Mouse (Mus musculus): Measurements from ENCODE around the gene Sympk. TPM values are rescaled to one million over a fixed set of nuclear protein-coding genes. Genes with fewer than 3 reads are reported as not detected.

Sympk gene
- total and polyA plus RNA-seq, 3 experiments = 43.7 to 141 (median 111) TPM

DNA sequence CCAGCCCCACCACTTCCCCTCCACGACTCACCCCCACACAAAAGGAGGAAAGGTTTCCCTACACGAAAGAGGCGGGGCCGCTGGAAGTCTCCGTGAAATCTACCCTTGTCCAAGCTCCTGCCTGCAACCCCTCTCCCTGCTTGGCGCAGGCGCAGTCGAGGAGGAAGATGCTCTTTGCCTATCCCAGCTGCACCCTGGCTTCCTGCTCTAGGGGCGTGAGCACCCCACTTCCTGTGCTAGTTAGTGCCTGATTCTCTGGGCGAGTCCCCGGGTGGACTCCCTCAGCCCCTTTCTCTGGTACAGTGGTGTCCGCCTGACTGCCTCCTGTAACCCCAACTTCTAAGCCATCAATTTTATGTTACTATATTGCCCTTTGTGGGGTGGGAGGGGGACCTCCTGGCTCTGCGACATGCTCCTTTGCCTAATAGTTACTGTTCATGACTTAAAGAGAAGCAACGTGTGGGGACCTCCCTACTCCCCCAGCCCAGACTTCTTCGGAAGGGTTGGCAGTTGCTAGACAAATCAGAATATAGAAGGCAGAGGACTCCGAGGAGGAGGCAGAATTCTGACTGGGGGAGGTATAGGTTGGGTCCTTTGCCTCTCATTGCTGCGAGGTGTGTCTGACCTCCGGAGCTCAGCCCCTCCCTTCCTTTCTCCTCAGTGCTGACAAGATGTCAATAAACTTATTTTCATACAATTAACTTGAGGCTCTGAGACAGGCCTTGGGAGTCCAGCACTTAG is 22.9 kb upstream of the Sympk start (continued):
- TF ChIP-seq HCFC1 (IDR thresholded peaks at IDR 0.05; ENCODE audit: low read depth, low read length) = peak; percentile 61
- no peak for TF ChIP-seq MYC (IDR thresholded peaks at IDR 0.05; ENCODE audit: low read depth, low read length)
- TF ChIP-seq RCOR1 (conservative IDR thresholded peaks at IDR 0.05; ENCODE audit: low read depth, low read length) = no peak
- peak; percentile 78 for TF ChIP-seq ELF1 (IDR thresholded peaks at IDR 0.05; ENCODE audit: low read depth, low read length)
- TF ChIP-seq POLR2A (IDR thresholded peaks at IDR 0.05; ENCODE audit: low read depth, low read length) = peak; percentile 46; the same call in 1 of the 2 replicates
- TF ChIP-seq NELFE (IDR thresholded peaks at IDR 0.05; ENCODE audit: low read depth, low read length) = peak; percentile 13; the same call in 1 of the 2 replicates
- no peak for TF ChIP-seq MAX (IDR thresholded peaks at IDR 0.05; ENCODE audit: low read length)
- TF ChIP-seq RAD21 (IDR thresholded peaks at IDR 0.05; ENCODE audit: low read depth, low read length) = no peak
- TF ChIP-seq JUN (IDR thresholded peaks at IDR 0.05; ENCODE audit: insufficient read depth, low read depth, low read length) = no peak
- no peak for TF ChIP-seq SMC3 (IDR thresholded peaks at IDR 0.05; ENCODE audit: low read depth, low read length)
- 0 out of 2 replicates have a peak, but pooled peaks have one; percentile 9 for TF ChIP-seq ZMIZ1 (IDR thresholded peaks at IDR 0.05; ENCODE audit: low read depth, low read length)

DNA sequence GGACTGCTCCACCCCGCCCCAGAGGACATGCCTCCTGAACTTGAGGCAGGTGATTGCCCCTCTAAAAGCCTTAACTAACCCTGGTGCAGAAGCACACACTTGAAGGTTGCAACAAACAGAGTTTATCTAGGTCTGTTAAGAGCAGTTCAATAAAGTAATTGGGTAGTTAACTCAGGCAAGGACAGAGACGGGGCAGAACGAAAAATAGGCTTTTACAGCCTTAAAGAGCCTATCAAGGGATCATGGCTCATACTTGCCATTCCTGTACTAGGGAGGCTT is 22.4 kb upstream of the Sympk start:
- H3K36me3 ChIP-seq (replicated peaks in 1 of 2; ENCODE audit: control insufficient read depth in 1 of 2, insufficient read depth in 1 of 2, low read length in 1 of 2) = peaks cover 8 to 36% of the 10 kb centered on the region in 2 experiments
- H3K27me3 ChIP-seq (replicated peaks) = no peaks in the 10 kb centered on the region
- in situ Hi-C loops (cut with MboI; ENCODE audit: low pct_ligation_motif_present, low pct_unique_long_range_greater_than_20kb, low sequenced_read_pairs) (no loop called here), dilution Hi-C loops (cut with MboI; ENCODE audit: extremely low pct_ligation_motif_present, extremely low pct_unique_long_range_greater_than_20kb, low sequenced_read_pairs) (no loop called here)
- TF ChIP-seq POLR2A (IDR thresholded peaks at IDR 0.05; ENCODE audit: low read depth, low read length) = no peak
- TF ChIP-seq CHD1 (IDR thresholded peaks at IDR 0.05; ENCODE audit: low read depth, low read length) = 0 out of 2 replicates have a peak, but pooled peaks have one; percentile 56
- peak overlapping the region; percentile 73 for H3K9ac ChIP-seq (ENCODE audit: insufficient read depth, low read depth)
- H3K27ac ChIP-seq (ENCODE audit: insufficient read depth, low read depth) = no peak overlapping the region
- peaks cover 4% of the 10 kb centered on the region for H3K9me3 ChIP-seq (replicated peaks; ENCODE audit: low read length)
- no peak for DNase-seq (ENCODE audit: extremely low read depth)
- no peaks in the 10 kb centered on the region for H3K79me2 ChIP-seq (replicated peaks; ENCODE audit: control insufficient read depth, extremely low read depth, insufficient read depth, poor library complexity, severe bottlenecking)
- H3K4me2 ChIP-seq (ENCODE audit: insufficient read depth, low read depth, poor library complexity, severe bottlenecking) = peak overlapping the region; percentile 64
- peaks cover 9 to 54% of the 10 kb centered on the region in 2 experiments; a peak in 2 of 4 replicates for H3K4me1 ChIP-seq (ENCODE audit: control insufficient read depth in 1 of 2, insufficient read depth in 2 of 2)
- H3K4me3 ChIP-seq (replicated peaks in 1 of 3; ENCODE audit: low read depth in 2 of 3, low read length in 2 of 3, poor library complexity in 1 of 3) = peak overlapping the region in 2 of 3 experiments; percentile 49 to 62

DNA sequence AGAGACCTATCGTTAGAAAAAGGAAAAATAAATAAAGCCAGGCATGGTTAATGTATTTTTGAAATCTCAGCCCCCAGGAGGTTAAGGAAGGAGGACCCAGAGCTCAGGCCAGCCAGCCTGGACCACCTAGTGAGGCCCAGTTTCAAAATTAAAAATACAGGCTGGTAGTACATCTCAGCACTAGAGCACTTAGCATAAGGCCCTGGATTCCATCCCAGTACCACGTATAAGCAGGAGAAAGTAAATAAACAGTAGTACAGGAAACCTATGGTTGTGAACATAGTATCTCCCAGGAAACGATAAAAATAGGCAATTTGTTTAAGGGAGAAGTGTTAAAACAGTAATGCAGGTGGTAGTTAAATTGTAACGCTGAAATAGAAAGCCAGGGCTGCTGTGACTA is 22.1 kb upstream of the Sympk start:
- Histone ChIP-seq H3K4me1 (ENCODE audit: control insufficient read depth in 1 of 2, insufficient read depth in 2 of 2) (peaks cover 9 to 57% of the 10 kb centered on the region in 2 experiments; a peak in 2 of 4 replicates), H3K79me2 (replicated peaks; ENCODE audit: control insufficient read depth, extremely low read depth, insufficient read depth, poor library complexity, severe bottlenecking) (no peaks in the 10 kb centered on the region), H3K27me3 (replicated peaks) (no peaks in the 10 kb centered on the region), H3K4me3 (replicated peaks in 1 of 3; ENCODE audit: low read depth in 2 of 3, low read length in 2 of 3, poor library complexity in 1 of 3) (peak overlapping the region in 2 of 3 experiments; percentile 49 to 62), H3K4me2 (ENCODE audit: insufficient read depth, low read depth, poor library complexity, severe bottlenecking) (peak overlapping the region; percentile 64), H3K9me3 (replicated peaks; ENCODE audit: low read length) (peaks cover 4% of the 10 kb centered on the region), H3K9ac (ENCODE audit: insufficient read depth, low read depth) (peak overlapping the region; percentile 73), H3K36me3 (replicated peaks in 1 of 2; ENCODE audit: control insufficient read depth in 1 of 2, insufficient read depth in 1 of 2, low read length in 1 of 2) (peaks cover 8 to 38% of the 10 kb centered on the region in 2 experiments), H3K27ac (ENCODE audit: insufficient read depth, low read depth) (no peak overlapping the region)
- DNase-seq (ENCODE audit: extremely low read depth) = no peak
- TF ChIP-seq EP300 (IDR thresholded peaks at IDR 0.05; ENCODE audit: low read length) = no peak
- no peak for TF ChIP-seq IRF4 (IDR thresholded peaks at IDR 0.05; ENCODE audit: low read depth, low read length)
- TF ChIP-seq USF1 (IDR thresholded peaks at IDR 0.05; ENCODE audit: low read depth, low read length) = no peak
- TF ChIP-seq RCOR1 (conservative IDR thresholded peaks at IDR 0.05; ENCODE audit: low read depth, low read length) = no peak
- TF ChIP-seq POLR2A (IDR thresholded peaks at IDR 0.05; ENCODE audit: low read depth, low read length) = no peak
- no peak for TF ChIP-seq TBP (conservative IDR thresholded peaks at IDR 0.05; ENCODE audit: low read depth, low read length)
- no peak for TF ChIP-seq CHD2 (IDR thresholded peaks at IDR 0.05; ENCODE audit: low read length)
- TF ChIP-seq MEF2A (IDR thresholded peaks at IDR 0.05; ENCODE audit: borderline replicate concordance, low read depth, low read length) = no peak
- TF ChIP-seq SIN3A (IDR thresholded peaks at IDR 0.05; ENCODE audit: low read length) = no peak
- no peak for TF ChIP-seq MAFK (IDR thresholded peaks at IDR 0.05; ENCODE audit: insufficient replicate concordance, low read length)
- no peak for TF ChIP-seq TCF12 (IDR thresholded peaks at IDR 0.05; ENCODE audit: low read depth, low read length)
- no peak for TF ChIP-seq ZKSCAN1 (IDR thresholded peaks at IDR 0.05; ENCODE audit: borderline replicate concordance, low read depth, low read length)
- no peak for TF ChIP-seq ZC3H11A (IDR thresholded peaks at IDR 0.05; ENCODE audit: low read depth, low read length)
- no peak for TF ChIP-seq UBTF (IDR thresholded peaks at IDR 0.05; ENCODE audit: low read depth, low read length)
- no peak for TF ChIP-seq ETS1 (conservative IDR thresholded peaks at IDR 0.05; ENCODE audit: low read depth, low read length)
- TF ChIP-seq MAX (IDR thresholded peaks at IDR 0.05; ENCODE audit: low read length) = no peak
- no peak for TF ChIP-seq ZMIZ1 (IDR thresholded peaks at IDR 0.05; ENCODE audit: low read depth, low read length)
- no peak for TF ChIP-seq JUN (IDR thresholded peaks at IDR 0.05; ENCODE audit: insufficient read depth, low read depth, low read length)
- TF ChIP-seq NELFE (IDR thresholded peaks at IDR 0.05; ENCODE audit: low read depth, low read length) = no peak
- dilution Hi-C loops (cut with MboI; ENCODE audit: extremely low pct_ligation_motif_present, extremely low pct_unique_long_range_greater_than_20kb, low sequenced_read_pairs) = no loop called here
- in situ Hi-C loops (cut with MboI; ENCODE audit: low pct_ligation_motif_present, low pct_unique_long_range_greater_than_20kb, low sequenced_read_pairs) = no loop called here

Measured in CH12.LX (cell line).